Mouse (Mus musculus) stomach, embryonic 14.5 days (tissue): Measurements from ENCODE around the gene Elobl. TPM values are rescaled to one million over a fixed set of nuclear protein-coding genes. Genes with fewer than 3 reads are reported as not detected.
A peak's percentile ranks its signal among the peaks of the same experiment; 100 is the strongest.
"Not testable (repeated sequence)": the region's sequence is repeated elsewhere in the genome, so short reads cannot be mapped to it uniquely, and the experiment has no call there.

Experiments
- ATAC-seq: fragments of 200-750 bp; cut with Nextera tagmentation; 2 replicates; pipeline ENCODE4 v1.8.0; 2017; ENCODE audit warnings: low read depth, moderate TSS enrichment; ENCODE audit not compliant: insufficient number of reproducible peaks, insufficient read depth, low FRiP score
- H3K27ac ChIP-seq: fragments of 300-500 bp; sonication (generic); 2 replicates; pipeline ENCODE4 v1.5.1; 2014; ENCODE audit warnings: mild to moderate bottlenecking, low read length, moderate library complexity, mixed read lengths
- H3K27me3 ChIP-seq: fragments of 300-500 bp; sonication (generic); 2 replicates; pipeline ENCODE4 v1.6.1; 2014; ENCODE audit warnings: low read length, control low read depth, mixed read lengths; ENCODE audit not compliant: control insufficient read depth, insufficient read depth
- H3K36me3 ChIP-seq: fragments of 300-500 bp; sonication (generic); 2 replicates; pipeline ENCODE4 v1.6.1; 2014; ENCODE audit warnings: mild to moderate bottlenecking, control low read depth, low read length, moderate library complexity, mixed read lengths; ENCODE audit not compliant: control insufficient read depth, insufficient read depth
- H3K4me1 ChIP-seq: fragments of 300-500 bp; sonication (generic); 2 replicates; pipeline ENCODE4 v1.6.1; 2014; ENCODE audit warnings: low read length, control low read depth, mixed read lengths; ENCODE audit not compliant: control insufficient read depth, insufficient read depth
- H3K4me2 ChIP-seq: fragments of 300-500 bp; sonication (generic); replicated peaks from 2 replicates; pipeline ENCODE4 v1.6.1; 2014; ENCODE audit warnings: low read depth, low read length, control low read depth
- H3K4me3 ChIP-seq: fragments of 300-500 bp; sonication (generic); 2 replicates; pipeline ENCODE4 v1.5.1; 2014; ENCODE audit warnings: low read depth, low read length, control low read depth
- H3K9ac ChIP-seq: fragments of 300-500 bp; sonication (generic); replicated peaks from 2 replicates; pipeline ENCODE4 v1.6.1; 2014; ENCODE audit warnings: low read depth, mild to moderate bottlenecking, control low read depth, low read length, moderate library complexity, mixed read lengths
- H3K9me3 ChIP-seq: fragments of 300-500 bp; sonication (generic); 2 replicates; pipeline ENCODE4 v1.6.1; 2016; ENCODE audit warnings: low read depth, low read length, control low read depth; ENCODE audit not compliant: control insufficient read depth
- WGBS: fragments of 180-500 bp; shearing (Covaris S2); extraction: QIAGEN DNeasy Blood & Tissue Kit; methylation state at CpG from one replicate; pipeline ENCODE4 v1.1.7; 2014; 5-methylcytosine and 5-hydroxymethylcytosine counted together
- polyA plus RNA-seq: library from polyadenylated mRNA; unstranded; fragments of >200 nt; fragmentation: Nextera tagmentation; extraction: Ambion mirVana; gene quantifications from 2 replicates; pipeline ENCODE4 v1.2.1, GENCODE M21; 2014

The Elobl gene
- polyA plus RNA-seq, 1 experiment from 2014 or later, result not detected

DNA sequence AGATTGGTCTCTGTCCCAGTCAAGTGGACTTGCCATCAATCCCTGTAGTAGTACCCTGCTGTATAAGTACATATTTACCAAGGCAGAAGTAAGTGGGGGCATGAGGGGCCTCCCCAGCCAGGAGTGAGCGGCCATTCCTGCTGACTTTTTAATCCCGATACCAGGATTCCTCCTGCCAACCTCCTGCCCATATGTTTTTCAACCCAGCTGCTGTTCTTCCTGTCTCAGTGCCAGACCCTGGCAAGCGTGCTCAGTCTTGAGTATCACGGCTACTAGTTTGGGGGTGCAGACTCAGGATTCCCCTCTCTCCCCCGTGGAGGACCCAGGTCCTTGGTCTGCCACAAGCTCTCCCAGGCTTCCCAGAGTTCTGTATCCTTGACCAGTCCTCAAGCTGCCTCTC lies 35.9 kb upstream of the Elobl start:
- H3K4me3 ChIP-seq, result no peak overlapping the region
- peak overlapping the region; percentile 15; the same call in 1 of the 2 replicates for H3K4me2 ChIP-seq

DNA sequence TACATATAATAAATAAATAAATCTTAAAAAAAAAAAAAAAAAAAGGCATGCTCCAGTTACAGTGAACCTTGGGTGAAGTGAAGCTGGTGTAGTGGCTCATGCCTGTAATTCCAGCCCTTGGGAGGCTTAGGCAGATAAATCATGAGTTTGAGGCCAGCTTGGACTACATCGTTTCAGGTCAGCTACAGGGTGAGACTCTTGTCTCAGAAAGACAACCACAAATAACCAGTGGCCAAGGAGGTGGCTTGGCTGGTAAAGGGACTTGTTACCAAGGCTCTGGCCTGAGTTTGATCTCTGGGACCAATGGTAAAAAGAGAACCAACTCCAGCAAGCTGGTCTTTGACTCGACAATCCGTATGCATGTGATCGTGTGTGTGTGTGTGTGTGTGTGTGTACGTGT lies 35.3 kb upstream of the Elobl start:
- no peak for ATAC-seq
- WGBS, result 89% methylated on average over 5 of the region's 5 CpGs
- Histone ChIP-seq H3K4me1 (peaks cover 2% of the 10 kb centered on the region; the same call in 1 of the 2 replicates), H3K4me2 (0 out of 2 replicates have a peak overlapping the region, but pooled peaks have one; percentile 15), H3K36me3 (peaks cover 3% of the 10 kb centered on the region; the same call in 1 of the 2 replicates), H3K4me3 (no peak overlapping the region), H3K27ac (no peak overlapping the region), H3K9ac (no peak overlapping the region), H3K27me3 (no peaks in the 10 kb centered on the region), H3K9me3 (no peaks in the 10 kb centered on the region)

More for the DNA sequence above, 35.9 kb upstream of the Elobl start:
- no peaks in the 10 kb centered on the region for H3K9me3 ChIP-seq
- ATAC-seq, result no peak
- WGBS, result 65% methylated on average over 5 of the region's 5 CpGs
- peaks cover 3% of the 10 kb centered on the region; the same call in 1 of the 2 replicates for H3K36me3 ChIP-seq
- H3K9ac ChIP-seq, result no peak overlapping the region
- no peak overlapping the region for H3K27ac ChIP-seq
- H3K4me1 ChIP-seq, result peaks cover 2% of the 10 kb centered on the region; the same call in 1 of the 2 replicates
- H3K27me3 ChIP-seq, result no peaks in the 10 kb centered on the region

DNA sequence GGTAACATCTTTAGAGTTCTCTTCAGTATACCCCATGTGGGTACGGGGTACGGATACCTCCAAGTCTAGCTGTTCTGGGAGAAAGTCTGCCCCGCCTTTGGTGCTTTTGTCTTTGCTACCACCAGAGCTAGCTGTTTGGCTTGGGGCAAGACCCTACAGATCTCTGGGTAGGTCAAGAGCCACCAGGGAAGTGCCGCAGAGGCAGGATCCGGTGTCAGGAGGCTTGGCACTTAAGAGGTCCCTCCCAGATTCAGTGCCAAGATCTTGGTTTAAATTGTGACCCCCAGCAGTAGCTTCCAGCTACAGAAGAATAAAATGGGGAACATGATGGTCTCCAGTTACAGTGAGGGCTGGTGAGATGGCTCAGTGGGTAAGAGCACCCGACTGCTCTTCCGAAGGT lies 34.8 kb upstream of the Elobl start:
- WGBS, result 91% methylated on average over 7 of the region's 7 CpGs
- Histone ChIP-seq H3K9ac (no peak overlapping the region), H3K4me2 (no peak overlapping the region), H3K27ac (no peak overlapping the region), H3K4me1 (peaks cover 2% of the 10 kb centered on the region; the same call in 1 of the 2 replicates), H3K4me3 (no peak overlapping the region), H3K9me3 (no peaks in the 10 kb centered on the region), H3K36me3 (peaks cover 3% of the 10 kb centered on the region; the same call in 1 of the 2 replicates), H3K27me3 (no peaks in the 10 kb centered on the region)
- ATAC-seq, result no peak

GRCm38 (mm10) chr11:89000527-89000819 lies 33.7 kb upstream of the Elobl start:
- Histone ChIP-seq H3K4me2 (peak overlapping the region; percentile 66), H3K36me3 (peaks cover 3% of the 10 kb centered on the region; the same call in 1 of the 2 replicates), H3K4me3 (peak overlapping the region; percentile 63), H3K27me3 (no peaks in the 10 kb centered on the region), H3K4me1 (peaks cover 2% of the 10 kb centered on the region; the same call in 1 of the 2 replicates), H3K27ac (no peak overlapping the region), H3K9ac (0 out of 2 replicates have a peak overlapping the region, but pooled peaks have one; percentile 64), H3K9me3 (no peaks in the 10 kb centered on the region)
- ATAC-seq, result no peak

DNA sequence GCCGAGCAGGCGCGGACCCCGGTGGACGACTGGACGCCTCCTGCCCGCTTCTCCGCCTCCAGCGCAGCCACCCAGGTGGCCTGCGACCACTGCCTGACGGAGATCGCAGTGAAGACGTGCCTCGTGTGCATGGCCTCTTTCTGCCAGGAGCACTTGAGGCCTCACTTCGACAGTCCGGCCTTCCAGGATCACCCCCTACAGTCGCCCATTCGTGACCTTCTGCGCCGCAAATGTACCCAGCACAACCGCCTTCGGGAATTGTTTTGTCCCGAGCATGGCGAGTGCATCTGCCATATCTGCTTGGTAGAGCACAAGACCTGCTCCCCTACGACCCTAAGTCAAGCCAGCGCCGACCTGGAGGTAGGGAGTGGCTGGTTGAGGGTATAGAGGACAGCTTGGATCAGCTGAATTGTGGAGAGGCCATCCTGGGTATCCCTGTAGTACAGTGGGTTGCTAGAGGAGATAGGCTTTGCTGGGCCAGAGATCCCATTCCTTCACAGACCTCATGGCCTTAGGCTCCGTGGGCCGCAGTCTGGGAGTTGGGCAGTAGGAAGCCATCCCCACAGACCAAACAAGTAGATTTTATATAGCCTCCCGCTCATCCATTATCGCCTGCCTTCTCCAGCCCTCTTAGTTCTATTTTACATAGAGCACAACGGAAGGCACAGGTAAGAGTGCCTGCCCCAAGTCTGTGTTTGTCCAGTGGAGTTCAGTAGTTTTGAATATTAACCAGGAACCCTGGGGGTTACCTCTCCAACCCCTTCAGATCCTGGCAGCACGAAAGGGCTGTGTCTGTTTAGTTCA lies 33.2 kb upstream of the Elobl start:
- Histone ChIP-seq H3K9ac (peak overlapping the region; percentile 64), H3K4me2 (peak overlapping the region; percentile 66), H3K27me3 (no peaks in the 10 kb centered on the region), H3K36me3 (no peaks in the 10 kb centered on the region), H3K27ac (peak overlapping the region; percentile 58; the same call in 1 of the 2 replicates), H3K9me3 (no peaks in the 10 kb centered on the region), H3K4me1 (peaks cover 2% of the 10 kb centered on the region; the same call in 1 of the 2 replicates), H3K4me3 (peak overlapping the region; percentile 63)
- no peak for ATAC-seq
- 23% methylated on average over 33 of the region's 33 CpGs for WGBS

DNA sequence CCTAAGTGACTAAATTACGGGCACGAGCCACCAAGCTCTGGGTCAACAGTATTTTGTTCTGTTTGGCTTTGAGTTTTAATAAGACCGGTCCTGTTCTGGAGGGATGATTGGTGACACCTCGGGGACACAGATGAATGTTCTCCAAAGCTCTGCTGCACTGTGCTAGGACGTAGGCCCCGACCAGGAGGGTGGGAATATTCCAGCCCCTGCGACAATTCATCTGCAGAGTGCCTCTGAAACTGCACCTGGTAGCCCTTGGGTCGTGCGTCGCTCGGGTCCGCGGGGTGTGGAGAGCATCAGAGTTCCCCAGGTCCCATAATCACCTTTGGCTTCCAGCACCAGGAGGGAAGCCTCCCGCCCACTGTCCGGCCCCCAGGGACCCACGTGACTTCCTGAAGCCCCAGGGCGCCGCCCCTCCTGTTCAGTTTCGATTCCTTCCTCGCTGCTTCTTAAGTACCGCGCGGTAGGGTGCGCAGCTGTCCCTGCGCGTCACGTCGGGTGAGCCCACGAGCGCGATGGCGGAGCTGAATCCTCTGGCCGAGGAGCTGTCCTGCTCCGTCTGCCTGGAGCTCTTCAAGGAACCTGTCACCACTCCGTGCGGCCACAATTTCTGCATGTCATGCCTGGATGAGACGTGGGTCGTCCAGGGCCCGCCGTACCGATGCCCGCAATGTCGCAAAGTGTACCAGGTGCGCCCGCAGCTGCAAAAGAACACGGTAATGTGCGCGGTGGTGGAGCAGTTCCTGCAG lies 32.4 kb upstream of the Elobl start, which contains the start of gene Trim25:
Gene Trim25, plus strand, starts transcription at position 403 of the 749 bp plus-strand sequence.
- Histone ChIP-seq H3K9me3 (no peaks in the 10 kb centered on the region), H3K9ac (peak within 1 kb of the TSS; percentile 64), H3K4me3 (peak within 1 kb of the TSS; percentile 63), H3K27ac (peak within 1 kb of the TSS; percentile 58; the same call in 1 of the 2 replicates), H3K36me3 (no peaks in the 10 kb centered on the region), H3K27me3 (no peaks in the 10 kb centered on the region), H3K4me1 (peaks cover 2% of the 10 kb centered on the region; the same call in 1 of the 2 replicates), H3K4me2 (peak within 1 kb of the TSS; percentile 66)
- peak; percentile 94 for ATAC-seq
- 3% methylated on average over 48 of the region's 48 CpGs for WGBS

GRCm38 (mm10) chr11:88998406-88998805 lies 31.7 kb upstream of the Elobl start:
- Histone ChIP-seq H3K4me2 (peak overlapping the region; percentile 66; the same call in 1 of the 2 replicates), H3K27me3 (no peaks in the 10 kb centered on the region), H3K4me1 (peaks cover 2% of the 10 kb centered on the region; the same call in 1 of the 2 replicates), H3K9me3 (no peaks in the 10 kb centered on the region), H3K9ac (no peak overlapping the region), H3K4me3 (no peak overlapping the region), H3K36me3 (no peaks in the 10 kb centered on the region), H3K27ac (no peak overlapping the region)
- ATAC-seq, result no peak
- WGBS, result 27% methylated on average over 3 of the region's 3 CpGs

DNA sequence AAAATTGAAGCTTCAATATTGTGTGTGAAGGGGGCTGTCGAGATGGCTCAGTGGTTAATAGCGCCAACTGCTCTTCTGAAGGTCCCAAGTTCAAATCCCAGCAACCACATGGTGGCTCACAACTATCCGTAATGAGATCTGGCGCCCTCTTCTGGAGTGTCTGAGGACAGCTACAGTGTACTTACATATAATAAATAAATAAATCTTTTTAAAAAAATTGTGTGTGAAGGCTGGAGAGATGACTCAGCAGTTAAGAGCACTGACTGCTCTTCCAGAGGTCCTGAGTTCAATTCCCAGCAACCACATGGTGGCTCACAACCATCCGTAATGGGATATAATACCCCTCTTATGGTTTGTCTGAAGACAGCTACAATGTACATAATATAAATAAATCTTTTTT lies 30.6 kb upstream of the Elobl start:
- H3K9me3 ChIP-seq, H3K27me3 ChIP-seq, H3K4me3 ChIP-seq, H3K36me3 ChIP-seq, H3K4me1 ChIP-seq, H3K27ac ChIP-seq, H3K4me2 ChIP-seq, ATAC-seq, H3K9ac ChIP-seq: not testable (repeated sequence)
- WGBS, result 87% methylated on average over 5 of the region's 5 CpGs
